Mouse (Mus musculus) olfactory bulb, adult 2 months (tissue): Measurements from ENCODE around the gene Cyp8b1. TPM values are rescaled to one million over a fixed set of nuclear protein-coding genes. Genes with fewer than 3 reads are reported as not detected.

Experiments
- H3K27ac ChIP-seq: fragments of 200-500 bp; 2 replicates; pipeline ENCODE4 v1.5.1; 2012; ENCODE audit warnings: low read depth, low read length; ENCODE audit not compliant: insufficient read depth
- H3K4me1 ChIP-seq: fragments of 200-500 bp; 2 replicates; pipeline ENCODE4 v1.6.1; 2012; ENCODE audit warnings: low read length; ENCODE audit not compliant: control insufficient read depth, insufficient read depth
- H3K4me3 ChIP-seq: fragments of 200-500 bp; 2 replicates; pipeline ENCODE4 v1.5.1; 2012; ENCODE audit warnings: mild to moderate bottlenecking, low read depth, low read length, moderate library complexity; ENCODE audit not compliant: insufficient read depth
- CTCF ChIP-seq: fragments of 200-500 bp; IDR thresholded peaks from 2 replicates; pipeline ENCODE4 v1.5.1; 2012; ENCODE audit warnings: low read depth, mild to moderate bottlenecking, low read length, moderate library complexity; ENCODE audit not compliant: insufficient read depth
- POLR2A ChIP-seq: fragments of 200-500 bp; IDR thresholded peaks from 2 replicates; pipeline ENCODE4 v1.6.1; 2012; ENCODE audit warnings: mild to moderate bottlenecking, low read depth, low read length, moderate library complexity; ENCODE audit not compliant: insufficient read depth
- WGBS: fragments of 180-500 bp; shearing (Covaris S2); methylation state at CpG from one replicate; pipeline ENCODE4 v1.1.7; 2018; 5-methylcytosine and 5-hydroxymethylcytosine counted together
- polyA plus RNA-seq: library from polyadenylated mRNA; stranded (reverse); fragments of >200 nt; gene quantifications from 2 replicates; pipeline ENCODE4 v1.2.4, GENCODE M21; 2012; ENCODE audit warnings: low replicate concordance; ENCODE audit not compliant: missing spikeins, insufficient read depth, insufficient read length

Cyp8b1 gene
- polyA plus RNA-seq, 1 experiment: not detected

DNA sequence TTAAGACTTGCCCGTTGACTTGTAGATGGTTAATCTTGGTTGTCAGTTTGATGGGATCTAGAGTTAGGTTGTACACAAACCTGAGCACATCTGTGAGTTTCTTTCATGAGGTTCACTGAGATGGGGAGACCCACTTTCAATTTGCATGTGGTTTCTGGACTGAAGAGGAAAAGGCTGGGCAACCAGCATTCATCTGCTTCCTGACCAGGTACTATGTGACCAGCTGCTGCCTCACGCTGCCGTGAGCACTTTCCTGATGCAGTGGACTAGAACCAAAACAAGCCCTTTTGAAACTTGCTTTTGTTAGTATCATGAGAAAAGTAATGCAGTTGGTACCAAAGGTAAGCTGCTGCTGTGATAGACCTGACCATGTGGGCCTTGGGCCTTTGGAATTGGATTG, 26.9 kb upstream of the Cyp8b1 start:
- Histone ChIP-seq H3K4me1 (no peaks in the 10 kb centered on the region), H3K27ac (no peak overlapping the region), H3K4me3 (no peak overlapping the region)
- no peak for TF ChIP-seq POLR2A
- TF ChIP-seq CTCF: no peak
- WGBS: 94% methylated on average over 3 of the region's 3 CpGs

DNA sequence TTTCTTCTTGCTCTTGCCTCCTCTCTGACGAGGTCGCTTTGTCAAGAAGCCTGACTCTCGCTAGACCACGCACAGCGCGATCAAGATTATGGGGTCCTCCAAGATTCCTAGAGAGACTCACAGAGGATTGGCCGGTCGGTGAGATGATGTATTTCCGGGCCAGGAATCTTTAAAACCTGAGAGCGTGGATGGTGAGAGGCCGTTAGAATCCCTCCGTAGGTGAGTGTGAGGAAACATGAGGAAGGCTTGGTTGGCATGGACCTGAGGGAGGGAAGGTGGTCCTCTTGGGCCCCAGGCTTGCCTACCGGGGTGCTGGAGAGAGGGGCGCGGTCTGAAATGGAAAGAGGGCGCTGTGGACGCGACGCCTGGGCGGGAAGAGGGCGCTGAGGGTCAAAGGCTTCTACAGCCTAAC, 21.8 kb upstream of the Cyp8b1 start:
- WGBS: 58% methylated on average over 21 of the region's 21 CpGs

DNA sequence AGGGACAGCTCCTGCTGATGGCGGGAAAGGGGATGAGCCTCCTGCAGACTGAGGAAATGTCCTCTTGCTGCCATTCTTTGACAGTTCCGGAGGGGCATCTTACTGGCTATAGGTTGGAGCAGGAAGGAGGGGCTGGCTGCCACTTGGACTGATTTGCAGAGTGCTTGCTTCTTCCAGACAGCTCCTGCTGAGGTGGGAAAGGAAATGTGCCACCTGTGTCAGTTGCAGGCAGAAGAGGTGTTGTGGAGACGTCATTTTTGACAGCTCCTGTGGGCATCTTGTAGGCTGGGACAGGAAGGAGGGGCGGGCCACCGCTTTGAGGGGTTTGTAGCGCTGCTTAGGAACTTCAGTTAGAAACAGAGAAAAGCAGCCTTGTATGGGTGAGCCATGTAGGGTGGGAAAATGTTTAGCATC, 21.4 kb upstream of the Cyp8b1 start:
- Histone ChIP-seq H3K4me1 (no peaks in the 10 kb centered on the region), H3K27ac (no peak overlapping the region), H3K4me3 (peak overlapping the region; percentile 52)
- TF ChIP-seq CTCF: no peak
- no peak for TF ChIP-seq POLR2A
- 64% methylated on average over 6 of the region's 6 CpGs for WGBS

More for the DNA sequence above, 21.8 kb upstream of the Cyp8b1 start:
- no peak for TF ChIP-seq POLR2A
- no peak for TF ChIP-seq CTCF
- H3K4me3 ChIP-seq: peak overlapping the region; percentile 52
- no peaks in the 10 kb centered on the region for H3K4me1 ChIP-seq
- H3K27ac ChIP-seq: no peak overlapping the region

- no peak for TF ChIP-seq POLR2A
- no peak for TF ChIP-seq CTCF
- Histone ChIP-seq H3K4me1 (no peaks in the 10 kb centered on the region), H3K27ac (no peak overlapping the region), H3K4me3 (peak overlapping the region; percentile 52)
- 77% methylated on average over 1 of the region's 1 CpGs for WGBS
Observed at GRCm38 (mm10) chr9:121936952-121937351, 20.8 kb upstream of the Cyp8b1 start.

- H3K4me3 ChIP-seq: no peak overlapping the region
- no peak overlapping the region for H3K27ac ChIP-seq
- TF ChIP-seq POLR2A (no peak), CTCF (no peak)
- WGBS: 72% methylated on average over 4 of the region's 4 CpGs
- H3K4me1 ChIP-seq: no peaks in the 10 kb centered on the region
Observed at GRCm38 (mm10) chr9:121934856-121935255, 18.8 kb upstream of the Cyp8b1 start.

GRCm38 (mm10) chr9:121928498-121928897, 12.4 kb upstream of the Cyp8b1 start:
- no peaks in the 10 kb centered on the region for H3K4me1 ChIP-seq
- 18% methylated on average over 2 of the region's 2 CpGs for WGBS
- no peak overlapping the region for H3K4me3 ChIP-seq
- TF ChIP-seq CTCF: no peak
- no peak for TF ChIP-seq POLR2A
- no peak overlapping the region for H3K27ac ChIP-seq

DNA sequence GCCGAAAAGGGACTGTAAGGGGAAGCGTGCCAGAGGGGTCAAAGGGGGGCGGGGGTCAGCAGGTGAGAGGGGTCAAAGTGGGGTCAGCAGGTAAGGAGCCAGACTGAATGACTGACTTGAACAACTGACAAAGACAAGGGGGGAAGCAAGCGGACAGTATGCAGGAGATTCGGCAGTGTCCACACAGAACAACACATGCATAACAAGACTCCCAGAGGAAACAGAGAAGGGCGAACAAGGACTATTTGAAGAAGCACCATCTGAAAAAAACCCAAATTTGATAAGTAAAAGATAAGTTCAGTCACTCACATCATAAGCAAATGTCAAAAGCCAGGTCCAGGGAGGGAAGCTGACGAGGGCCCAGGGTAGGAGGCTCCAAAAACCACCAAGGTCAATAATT, 11.6 kb upstream of the Cyp8b1 start:
- TF ChIP-seq CTCF (no peak), POLR2A (no peak)
- Histone ChIP-seq H3K4me3 (no peak overlapping the region), H3K4me1 (no peaks in the 10 kb centered on the region), H3K27ac (no peak overlapping the region)
- WGBS: 88% methylated on average over 7 of the region's 7 CpGs

- TF ChIP-seq CTCF: no peak
- TF ChIP-seq POLR2A: no peak
- 80% methylated on average over 11 of the region's 11 CpGs for WGBS
- Histone ChIP-seq H3K27ac (no peak overlapping the region), H3K4me3 (no peak overlapping the region), H3K4me1 (no peaks in the 10 kb centered on the region)
Observed at GRCm38 (mm10) chr9:121926634-121927405, 10.7 kb upstream of the Cyp8b1 start.

DNA sequence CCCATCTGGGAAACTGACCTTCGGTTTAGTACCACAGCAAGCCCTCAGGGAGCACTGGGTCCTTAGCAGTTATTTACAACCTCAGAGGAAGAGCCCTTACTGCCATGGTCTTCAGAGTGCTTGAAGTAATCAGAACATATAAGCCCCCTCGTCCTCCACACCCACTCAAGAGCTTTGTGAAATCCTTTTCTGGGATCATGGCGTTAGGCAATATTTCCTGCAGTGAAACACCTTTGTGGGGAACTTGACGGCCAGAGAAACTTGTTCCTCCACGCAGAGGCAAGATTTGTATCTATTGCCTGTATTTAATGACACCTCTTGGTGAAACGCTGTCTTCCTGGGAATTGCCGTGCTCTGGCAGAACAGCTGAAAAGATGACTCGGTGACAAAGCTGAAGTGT, 9.9 kb upstream of the Cyp8b1 start:
- Histone ChIP-seq H3K4me3 (no peak overlapping the region), H3K27ac (no peak overlapping the region), H3K4me1 (no peaks in the 10 kb centered on the region)
- TF ChIP-seq CTCF: no peak
- no peak for TF ChIP-seq POLR2A
- 79% methylated on average over 8 of the region's 8 CpGs for WGBS

GRCm38 (mm10) chr9:121924901-121925560, 8.9 kb upstream of the Cyp8b1 start:
- H3K27ac ChIP-seq: no peak overlapping the region
- H3K4me1 ChIP-seq: no peaks in the 10 kb centered on the region
- WGBS: 77% methylated on average over 9 of the region's 9 CpGs
- TF ChIP-seq POLR2A: no peak
- TF ChIP-seq CTCF: no peak
- no peak overlapping the region for H3K4me3 ChIP-seq
